Mouse (Mus musculus) megakaryocyte, adult 5-6 weeks (primary cell): Measurements from ENCODE around the gene Rhbg. TPM values are rescaled to one million over a fixed set of nuclear protein-coding genes. Genes with fewer than 3 reads are reported as not detected.

Experiments
- total RNA-seq, 2 experiments: library from RNA; stranded (forward) in 1 of 2; stranded (reverse) in 1 of 2; fragments of 153-499, 151-499 nt in 1 of 2; fragments of 221-1000, 200-1000 nt in 1 of 2; gene quantifications; 2 replicates each; pipeline versions ENCODE4 v1.2.3 to v1.2.4; 2015 to 2017

The Rhbg gene
- total RNA-seq, 2 experiments from 2014 or later: not detected

Other genes starting within 250 kb of the Rhbg start
- not detected in 2 replicates for gene Hapln2, start 227.1 kb downstream of the Rhbg start, total RNA-seq (2015)
- not detected in 2 replicates for gene Hapln2, start 227.1 kb downstream of the Rhbg start, total RNA-seq (2017)
- gene Gpatch4, start 211.6 kb downstream of the Rhbg start, total RNA-seq (2015): 7.3 TPM in 2 replicates
- 9.5 and 10.1 TPM in 2 replicates for gene Gpatch4, start 211.6 kb downstream of the Rhbg start, total RNA-seq (2017)
- gene Naxe, start 196.2 kb downstream of the Rhbg start, total RNA-seq (2015): 48.2 and 56.4 TPM in 2 replicates
- 17.8 and 29.3 TPM in 2 replicates for gene Naxe, start 196.2 kb downstream of the Rhbg start, total RNA-seq (2017)
- gene Ttc24, start 176.4 kb downstream of the Rhbg start, total RNA-seq (2015): not detected in 2 replicates
- not detected in 2 replicates for gene Ttc24, start 176.4 kb downstream of the Rhbg start, total RNA-seq (2017)
- gene Iqgap3, start 172.7 kb downstream of the Rhbg start, total RNA-seq (2015): 13.5 and 16.3 TPM in 2 replicates
- 26.3 and 27.8 TPM in 2 replicates for gene Iqgap3, start 172.7 kb downstream of the Rhbg start, total RNA-seq (2017)
- gene Mef2d, start 112.3 kb downstream of the Rhbg start, total RNA-seq (2015): 73.3 and 77.4 TPM in 2 replicates
- gene Mef2d, start 112.3 kb downstream of the Rhbg start, total RNA-seq (2017): 29.2 and 42.0 TPM in 2 replicates
- gene Gm38392, start 32.5 kb upstream of the Rhbg start, total RNA-seq (2015): not detected in 2 replicates
- gene Gm38392, start 32.5 kb upstream of the Rhbg start, total RNA-seq (2017): not detected in 2 replicates
- 2.8 and 6.6 TPM in 2 replicates for gene Tsacc, start 42.3 kb upstream of the Rhbg start, total RNA-seq (2015)
- gene Tsacc, start 42.3 kb upstream of the Rhbg start, total RNA-seq (2017): 0.95 and 3.5 TPM in 2 replicates
- 153 and 179 TPM in 2 replicates for gene Cct3, start 42.4 kb upstream of the Rhbg start, total RNA-seq (2015)
- gene Cct3, start 42.4 kb upstream of the Rhbg start, total RNA-seq (2017): 90.2 and 91.2 TPM in 2 replicates
- 146 and 170 TPM in 2 replicates for gene Glmp, start 70.3 kb upstream of the Rhbg start, total RNA-seq (2015)
- 40.6 and 45.1 TPM in 2 replicates for gene Glmp, start 70.3 kb upstream of the Rhbg start, total RNA-seq (2017)
- 2.6 TPM in 1 of 2 replicates, not detected in the other for gene Tmem79, start 81.4 kb upstream of the Rhbg start, total RNA-seq (2015)
- gene Tmem79, start 81.4 kb upstream of the Rhbg start, total RNA-seq (2017): 1.2 TPM in 1 of 2 replicates, not detected in the other
- gene Smg5, start 81.6 kb upstream of the Rhbg start, total RNA-seq (2015): 20.6 and 21.1 TPM in 2 replicates
- gene Smg5, start 81.6 kb upstream of the Rhbg start, total RNA-seq (2017): 34.5 and 48.0 TPM in 2 replicates
- not detected in 2 replicates for gene Paqr6, start 109.9 kb upstream of the Rhbg start, total RNA-seq (2015)
- not detected in 2 replicates for gene Paqr6, start 109.9 kb upstream of the Rhbg start, total RNA-seq (2017)
- not detected in 2 replicates for gene Bglap3, start 118.0 kb upstream of the Rhbg start, total RNA-seq (2015)
- gene Bglap3, start 118.0 kb upstream of the Rhbg start, total RNA-seq (2017): not detected in 2 replicates
- 0.84 TPM in 1 of 2 replicates, not detected in the other for gene Bglap2, start 124.0 kb upstream of the Rhbg start, total RNA-seq (2015)
- 0.66 TPM in 1 of 2 replicates, not detected in the other for gene Bglap2, start 124.0 kb upstream of the Rhbg start, total RNA-seq (2017)
- gene Bglap, start 129.8 kb upstream of the Rhbg start, total RNA-seq (2015): 0.93 and 1.5 TPM in 2 replicates
- 5.0 and 6.3 TPM in 2 replicates for gene Bglap, start 129.8 kb upstream of the Rhbg start, total RNA-seq (2017)
- 115 and 131 TPM in 2 replicates for gene Pmf1, start 155.6 kb upstream of the Rhbg start, total RNA-seq (2015)
- gene Pmf1, start 155.6 kb upstream of the Rhbg start, total RNA-seq (2017): 78.5 and 81.9 TPM in 2 replicates
- gene Slc25a44, start 170.4 kb upstream of the Rhbg start, total RNA-seq (2015): 11.4 and 11.6 TPM in 2 replicates
- gene Slc25a44, start 170.4 kb upstream of the Rhbg start, total RNA-seq (2017): 17.4 and 18.7 TPM in 2 replicates
- 171 and 181 TPM in 2 replicates for gene Sema4a, start 206.5 kb upstream of the Rhbg start, total RNA-seq (2015)
- 164 and 167 TPM in 2 replicates for gene Sema4a, start 206.5 kb upstream of the Rhbg start, total RNA-seq (2017)